ENCODE assay signal across 17 mouse cellular contexts in genomic region chr3:127265732-127266131, GRCm38 (mm10).
DNase-seq lines count a peak whose midpoint lies in the region; ATAC-seq and TF ChIP-seq lines count a peak whose summit lies in the region.
"Had no signal": no experiment of that assay in that cellular context is flagged by ENCODE, and none has a peak within 500 bp of the region (broad histone marks: within the 10 kb centered on the region; RNA-seq: fewer than 3 reads in every experiment).

No protein-coding gene starts in this region.

- no peaks in the 10 kb centered on the region for H3K27me3 ChIP-seq in hindbrain, embryonic 14.5 days (ENCODE audit: control insufficient read depth, insufficient read depth, low read length)
- no peaks in the 10 kb centered on the region for H3K27me3 ChIP-seq in hindbrain, embryonic 10.5 days (ENCODE audit: insufficient read depth, poor library complexity, severe bottlenecking)
- H3K27me3 ChIP-seq in midbrain, embryonic 16.5 days (ENCODE audit: control insufficient read depth, insufficient read depth, low read depth, low read length) = no peaks in the 10 kb centered on the region
- H3K27me3 ChIP-seq: hindbrain, embryonic 15.5 days; liver, embryonic 15.5 days had no signal

- H3K9me3 ChIP-seq in hindbrain, embryonic 14.5 days (ENCODE audit: control insufficient read depth, low read length) = no peaks in the 10 kb centered on the region
- H3K9me3 ChIP-seq in hindbrain, embryonic 10.5 days = no peaks in the 10 kb centered on the region
- no peaks in the 10 kb centered on the region for H3K9me3 ChIP-seq in midbrain, embryonic 16.5 days (replicated peaks; ENCODE audit: control insufficient read depth, low read length, poor library complexity, severe bottlenecking)
- H3K9me3 ChIP-seq: hindbrain, embryonic 15.5 days; liver, embryonic 15.5 days had no signal

- peak; percentile 43; the same call in 1 of the 2 replicates for ATAC-seq in hindbrain, embryonic 14.5 days (ENCODE audit: low FRiP score)
- ATAC-seq in midbrain, embryonic 16.5 days = peak; percentile 50

- intact Hi-C loops in left cerebral cortex, postnatal 25 days (cut with DNase I) = no loop called here
- intact Hi-C loops in left cerebral cortex, postnatal 36 days (cut with DNase I) = loop anchor here (5.0 to 10.0 kb wide), 2 partner anchors 38 to 81 kb away; no protein-coding TSS in a partner anchor

- no peaks in the 10 kb centered on the region for H3K36me3 ChIP-seq in hindbrain, embryonic 14.5 days (replicated peaks; ENCODE audit: control insufficient read depth, insufficient read depth)
- H3K36me3 ChIP-seq in hindbrain, embryonic 10.5 days = no peaks in the 10 kb centered on the region
- H3K36me3 ChIP-seq in midbrain, embryonic 16.5 days (ENCODE audit: control insufficient read depth, insufficient read depth, low read length) = no peaks in the 10 kb centered on the region
- H3K36me3 ChIP-seq: hindbrain, embryonic 15.5 days; liver, embryonic 15.5 days had no signal

- peak overlapping the region; percentile 43; the same call in 1 of the 2 replicates for H3K27ac ChIP-seq in hindbrain, embryonic 14.5 days
- H3K27ac ChIP-seq in hindbrain, embryonic 10.5 days = no peak overlapping the region
- H3K27ac ChIP-seq in cortical plate, adult 2 months (ENCODE audit: insufficient read depth, low read length) = peak overlapping the region; percentile 35; the same call in 1 of the 2 replicates
- no peak overlapping the region for H3K27ac ChIP-seq in midbrain, embryonic 16.5 days (ENCODE audit: low read length)
- H3K27ac ChIP-seq: hindbrain, embryonic 15.5 days; liver, embryonic 15.5 days had no signal

- H3K4me2 ChIP-seq in hindbrain, embryonic 14.5 days (replicated peaks) = no peak overlapping the region
- H3K4me2 ChIP-seq in midbrain, embryonic 16.5 days (ENCODE audit: low read length) = no peak overlapping the region
- H3K4me2 ChIP-seq: hindbrain, embryonic 15.5 days; liver, embryonic 15.5 days had no signal

- DNase-seq in hindbrain, embryonic 14.5 days (ENCODE audit: low spot score) = no peak
- DNase-seq in hindbrain, embryonic 10.5 days (ENCODE audit: low spot score) = no peak
- peak; percentile 47 to 69 for DNase-seq in left cerebral cortex, postnatal 25 days (ENCODE audit: low spot score in 2 of 2)
- no peak for DNase-seq in left cerebral cortex, postnatal 36 days (ENCODE audit: low spot score in 2 of 2)
- no peak for DNase-seq in right cerebral cortex, postnatal 4 days
- DNase-seq: adrenal gland, postnatal 25 days; cerebellum, adult 9-10 months; gastrocnemius, postnatal 14 days; kidney, adult 11 months; kidney, postnatal 10 days; lung, postnatal 14 days; retina, postnatal 1 day; thymus, adult 18-20 months had no signal

- TF ChIP-seq CTCF in cortical plate, adult 2 months (IDR thresholded peaks at IDR 0.05; ENCODE audit: extremely low read depth, insufficient read depth, low read length) = no peak

- no peak for TF ChIP-seq POLR2A in cortical plate, adult 2 months (IDR thresholded peaks at IDR 0.05; ENCODE audit: extremely low read depth, insufficient read depth, low read length)

- H3K4me3 ChIP-seq in hindbrain, embryonic 14.5 days (replicated peaks; ENCODE audit: low read length) = no peak overlapping the region
- H3K4me3 ChIP-seq in hindbrain, embryonic 10.5 days = no peak overlapping the region
- H3K4me3 ChIP-seq in cortical plate, adult 2 months (ENCODE audit: insufficient read depth, low read length) = no peak overlapping the region
- no peak overlapping the region for H3K4me3 ChIP-seq in midbrain, embryonic 16.5 days (ENCODE audit: low read depth, low read length)
- H3K4me3 ChIP-seq: hindbrain, embryonic 15.5 days; liver, embryonic 15.5 days had no signal

- H3K9ac ChIP-seq in hindbrain, embryonic 14.5 days = no peak overlapping the region
- no peak overlapping the region for H3K9ac ChIP-seq in midbrain, embryonic 16.5 days (ENCODE audit: low read depth, low read length)
- H3K9ac ChIP-seq: hindbrain, embryonic 15.5 days; liver, embryonic 15.5 days had no signal

- 47% methylated on average over 5 of the region's 5 CpGs for WGBS in hindbrain, embryonic 14.5 days
- WGBS in hindbrain, embryonic 10.5 days = 77% methylated on average over 5 of the region's 5 CpGs
- 42% methylated on average over 5 of the region's 5 CpGs for WGBS in midbrain, embryonic 16.5 days

- peaks cover 28% of the 10 kb centered on the region for H3K4me1 ChIP-seq in hindbrain, embryonic 14.5 days (replicated peaks; ENCODE audit: control insufficient read depth, insufficient read depth, low read length)
- peaks cover 25% of the 10 kb centered on the region for H3K4me1 ChIP-seq in hindbrain, embryonic 10.5 days (replicated peaks)
- peaks cover 12% of the 10 kb centered on the region for H3K4me1 ChIP-seq in cortical plate, adult 2 months (ENCODE audit: control insufficient read depth, insufficient read depth, low read length)
- peaks cover 28% of the 10 kb centered on the region for H3K4me1 ChIP-seq in midbrain, embryonic 16.5 days (ENCODE audit: control insufficient read depth, insufficient read depth, low read length)
- H3K4me1 ChIP-seq: liver, embryonic 15.5 days had no signal

Comparison
In these comparisons a context has a peak if more than half of its experiments do, and no peak if none do; other contexts are left out.
1. DNase-seq: peak in left cerebral cortex, postnatal 25 days (2 of 2); none in hindbrain, embryonic 14.5 days (single experiment), hindbrain, embryonic 10.5 days (single experiment), left cerebral cortex, postnatal 36 days (0 of 2) and right cerebral cortex, postnatal 4 days (single experiment).
2. H3K27ac ChIP-seq: peak in hindbrain, embryonic 14.5 days (single experiment) and cortical plate, adult 2 months (single experiment); none in hindbrain, embryonic 10.5 days (single experiment) and midbrain, embryonic 16.5 days (single experiment).